In genomic region chr7:141032458-141033167, GRCm38 (mm10) we compare ENCODE assay signal across 33 mouse cellular contexts. TPM values are rescaled to one million over a fixed set of nuclear protein-coding genes. Genes with fewer than 3 reads are reported as not detected.
DNase-seq lines count a peak whose midpoint lies in the region; ATAC-seq and TF ChIP-seq lines count a peak whose summit lies in the region.
"Had no signal": no experiment of that assay in that cellular context is flagged by ENCODE, and none has a peak within 500 bp of the region (broad histone marks: within the 10 kb centered on the region; RNA-seq: fewer than 3 reads in every experiment).

No protein-coding gene starts in this region.

- no peaks in the 10 kb centered on the region for H3K27me3 ChIP-seq in intestine, embryonic 16.5 days (replicated peaks; ENCODE audit: control insufficient read depth, insufficient read depth, low read length)
- no peaks in the 10 kb centered on the region for H3K27me3 ChIP-seq in intestine, postnatal 0 days (replicated peaks; ENCODE audit: control insufficient read depth, insufficient read depth, low read length)
- H3K27me3 ChIP-seq in liver, embryonic 11.5 days (replicated peaks; ENCODE audit: control insufficient read depth, insufficient read depth, low read length) = no peaks in the 10 kb centered on the region
- H3K27me3 ChIP-seq in liver, postnatal 0 days (ENCODE audit: insufficient read depth, low read length) = no peaks in the 10 kb centered on the region
- H3K27me3 ChIP-seq: forebrain, embryonic 15.5 days; intestine, embryonic 15.5 days; limb, embryonic 13.5 days; midbrain, embryonic 15.5 days; neural tube, embryonic 13.5 days; Patski; stomach, embryonic 15.5 days had no signal

- ATAC-seq in intestine, embryonic 16.5 days = peak; percentile 34; the same call in 1 of the 2 replicates
- no peak for ATAC-seq in intestine, postnatal 0 days
- peak; percentile 77 for ATAC-seq in liver, embryonic 11.5 days (replicated peaks; ENCODE audit: low FRiP score)
- peak; percentile 40; the same call in 1 of the 2 replicates for ATAC-seq in liver, postnatal 0 days
- ATAC-seq: forebrain, embryonic 15.5 days; hindbrain, embryonic 16.5 days; intestine, embryonic 15.5 days; midbrain, embryonic 15.5 days; Patski had no signal

- no peak overlapping the region for H3K4me2 ChIP-seq in intestine, embryonic 16.5 days (ENCODE audit: low read depth, low read length)
- no peak overlapping the region for H3K4me2 ChIP-seq in intestine, postnatal 0 days (replicated peaks; ENCODE audit: low read depth)
- no peak overlapping the region for H3K4me2 ChIP-seq in liver, embryonic 11.5 days
- H3K4me2 ChIP-seq in liver, postnatal 0 days (ENCODE audit: low read depth, low read length) = no peak overlapping the region
- H3K4me2 ChIP-seq: forebrain, embryonic 15.5 days; heart, embryonic 12.5 days; intestine, embryonic 15.5 days; limb, embryonic 13.5 days; lung, embryonic 14.5 days; midbrain, embryonic 15.5 days; neural tube, embryonic 13.5 days; stomach, embryonic 15.5 days had no signal

- no peak overlapping the region for H3K9ac ChIP-seq in intestine, embryonic 16.5 days (ENCODE audit: low read depth, low read length)
- H3K9ac ChIP-seq in intestine, postnatal 0 days (ENCODE audit: low read depth, low read length) = no peak overlapping the region
- H3K9ac ChIP-seq in liver, embryonic 11.5 days (ENCODE audit: low read depth, low read length) = no peak overlapping the region
- no peak overlapping the region for H3K9ac ChIP-seq in liver, postnatal 0 days (replicated peaks)
- H3K9ac ChIP-seq: forebrain, embryonic 15.5 days; heart, embryonic 12.5 days; intestine, embryonic 15.5 days; limb, embryonic 13.5 days; lung, embryonic 14.5 days; midbrain, embryonic 15.5 days; neural tube, embryonic 13.5 days; stomach, embryonic 15.5 days had no signal

- TF ChIP-seq EP300 in liver, postnatal 0 days (IDR thresholded peaks at IDR 0.05; ENCODE audit: low read depth) = no peak

- TF ChIP-seq CTCF in intestine, postnatal 0 days (IDR thresholded peaks at IDR 0.05; ENCODE audit: low read depth) = no peak
- TF ChIP-seq CTCF in liver, postnatal 0 days (IDR thresholded peaks at IDR 0.05; ENCODE audit: low read depth) = no peak

- H3K4me1 ChIP-seq in intestine, embryonic 16.5 days (ENCODE audit: control insufficient read depth, insufficient read depth, low read length) = peaks cover under 1% of the 10 kb centered on the region; the same call in 1 of the 2 replicates
- no peaks in the 10 kb centered on the region for H3K4me1 ChIP-seq in intestine, postnatal 0 days (replicated peaks; ENCODE audit: control insufficient read depth, insufficient read depth, low read length)
- peaks cover 12% of the 10 kb centered on the region; the same call in 1 of the 2 replicates for H3K4me1 ChIP-seq in liver, embryonic 11.5 days (replicated peaks; ENCODE audit: control insufficient read depth, insufficient read depth, low read length)
- H3K4me1 ChIP-seq in liver, postnatal 0 days (ENCODE audit: insufficient read depth) = peaks cover 4% of the 10 kb centered on the region; the same call in 1 of the 2 replicates
- H3K4me1 ChIP-seq: forebrain, embryonic 15.5 days; heart, embryonic 12.5 days; hindbrain, embryonic 10.5 days; intestine, embryonic 15.5 days; midbrain, embryonic 15.5 days; neural tube, embryonic 13.5 days; stomach, embryonic 15.5 days had no signal

- no peak for DNase-seq in liver, embryonic 11.5 days (ENCODE audit: low spot score)
- DNase-seq in liver, postnatal 0 days = no peak
- no peak for DNase-seq in urinary bladder, postnatal 25 days (ENCODE audit: low spot score)
- DNase-seq in adrenal gland, postnatal 10 days = no peak
- DNase-seq in left cerebral cortex, adult 9 months (ENCODE audit: low spot score in 2 of 2) = no peak
- DNase-seq: adrenal gland, adult 8-10 months; cerebellum, adult 18-20 months; cerebellum, postnatal 14 days; gastrocnemius, postnatal 10 days; heart, postnatal 10 days; kidney, postnatal 25 days; lung, embryonic 14.5 days; lung, postnatal 4 days; right cerebral cortex, postnatal 4 days; thymus, adult 2 months had no signal

- WGBS in intestine, embryonic 16.5 days = 63% methylated on average over 9 of the region's 9 CpGs
- WGBS in intestine, postnatal 0 days = 53% methylated on average over 9 of the region's 9 CpGs
- 60% methylated on average over 9 of the region's 9 CpGs for WGBS in liver, embryonic 11.5 days
- 61% methylated on average over 9 of the region's 9 CpGs for WGBS in liver, postnatal 0 days (ENCODE audit: insufficient replicate concordance)

- H3K9me3 ChIP-seq in intestine, embryonic 16.5 days (ENCODE audit: control insufficient read depth, low read length) = no peaks in the 10 kb centered on the region
- no peaks in the 10 kb centered on the region for H3K9me3 ChIP-seq in intestine, postnatal 0 days (ENCODE audit: control insufficient read depth)
- no peaks in the 10 kb centered on the region for H3K9me3 ChIP-seq in liver, embryonic 11.5 days (ENCODE audit: control insufficient read depth, low read length)
- H3K9me3 ChIP-seq in liver, postnatal 0 days (ENCODE audit: low read length) = no peaks in the 10 kb centered on the region
- H3K9me3 ChIP-seq: forebrain, embryonic 15.5 days; G1E; heart, embryonic 12.5 days; hindbrain, embryonic 10.5 days; intestine, embryonic 15.5 days; limb, embryonic 13.5 days; midbrain, embryonic 15.5 days; neural tube, embryonic 13.5 days; stomach, embryonic 15.5 days had no signal

- no peak overlapping the region for H3K27ac ChIP-seq in intestine, embryonic 16.5 days (ENCODE audit: low read length)
- no peak overlapping the region for H3K27ac ChIP-seq in intestine, postnatal 0 days (ENCODE audit: low read depth, low read length)
- H3K27ac ChIP-seq in liver, embryonic 11.5 days (ENCODE audit: low read depth, low read length) = no peak overlapping the region; the same call in 1 of the 2 replicates
- no peak overlapping the region for H3K27ac ChIP-seq in liver, postnatal 0 days (ENCODE audit: low read depth)
- H3K27ac ChIP-seq: forebrain, embryonic 15.5 days; hindbrain, embryonic 10.5 days; intestine, embryonic 15.5 days; limb, embryonic 13.5 days; midbrain, embryonic 15.5 days; neural tube, embryonic 13.5 days; stomach, embryonic 15.5 days had no signal

- H3K36me3 ChIP-seq in intestine, embryonic 16.5 days (ENCODE audit: control insufficient read depth, insufficient read depth, low read length) = no peaks in the 10 kb centered on the region
- H3K36me3 ChIP-seq in intestine, postnatal 0 days (ENCODE audit: control insufficient read depth, insufficient read depth) = no peaks in the 10 kb centered on the region
- no peaks in the 10 kb centered on the region for H3K36me3 ChIP-seq in liver, embryonic 11.5 days (ENCODE audit: control insufficient read depth, insufficient read depth, low read length)
- no peaks in the 10 kb centered on the region for H3K36me3 ChIP-seq in liver, postnatal 0 days (replicated peaks; ENCODE audit: insufficient read depth, low read length)
- H3K36me3 ChIP-seq: forebrain, embryonic 15.5 days; G1E; heart, embryonic 12.5 days; hindbrain, embryonic 10.5 days; intestine, embryonic 15.5 days; limb, embryonic 13.5 days; midbrain, embryonic 15.5 days; neural tube, embryonic 13.5 days; stomach, embryonic 15.5 days had no signal

- H3K4me3 ChIP-seq in intestine, embryonic 16.5 days (ENCODE audit: low read length) = no peak overlapping the region
- no peak overlapping the region for H3K4me3 ChIP-seq in intestine, postnatal 0 days (ENCODE audit: low read depth, low read length)
- H3K4me3 ChIP-seq in liver, embryonic 11.5 days (ENCODE audit: low read depth, low read length) = no peak overlapping the region
- H3K4me3 ChIP-seq in liver, postnatal 0 days (ENCODE audit: low read depth, low read length) = no peak overlapping the region
- H3K4me3 ChIP-seq: forebrain, embryonic 15.5 days; heart, embryonic 12.5 days; hindbrain, embryonic 10.5 days; intestine, embryonic 15.5 days; limb, embryonic 13.5 days; midbrain, embryonic 15.5 days; neural tube, embryonic 13.5 days; stomach, embryonic 15.5 days had no signal

RNA-seq across cellular contexts. Expression of gene Gm17387, which starts 3.7 kb away (rescaled TPM):
- not detected in 2 replicates for polyA plus RNA-seq in intestine, embryonic 16.5 days (2015; fragmentation: Nextera tagmentation; extraction: Ambion mirVana)
- polyA plus RNA-seq in intestine, postnatal 0 days (2015; fragmentation: Nextera tagmentation; extraction: Ambion mirVana) = not detected in 2 replicates
- polyA plus RNA-seq in liver, embryonic 11.5 days (2014; fragmentation: Nextera tagmentation; extraction: Ambion mirVana) = not detected in 2 replicates
- polyA plus RNA-seq in liver, postnatal 0 days (2015; fragmentation: Nextera tagmentation; extraction: Ambion mirVana) = not detected in 2 replicates
- not detected for total RNA-seq in adrenal gland, postnatal 10 days (2021)
- total RNA-seq: adrenal gland, adult 8-10 months; G1E; gastrocnemius, postnatal 10 days; granulocyte monocyte progenitor cell, adult 5-6 weeks; heart, postnatal 10 days; layer of hippocampus, adult 8-10 months; left cerebral cortex, postnatal 25 days had no signal
- polyA plus RNA-seq: embryonic facial prominence, embryonic 14.5 days; forebrain, embryonic 15.5 days; G1E; heart, embryonic 12.5 days; hindbrain, embryonic 10.5 days; hindbrain, embryonic 16.5 days; intestine, embryonic 15.5 days; kidney, embryonic 14.5 days; limb, embryonic 13.5 days; lung, embryonic 14.5 days; midbrain, embryonic 15.5 days; neural tube, embryonic 13.5 days; Patski; stomach, embryonic 15.5 days; thymus, adult 2 months had no signal

RNA-seq across cellular contexts. Expression of gene Ifitm6, which starts 14.9 kb away (rescaled TPM):
- polyA plus RNA-seq in intestine, embryonic 16.5 days (2015; fragmentation: Nextera tagmentation; extraction: Ambion mirVana) = 1.9 and 2.0 TPM in 2 replicates
- polyA plus RNA-seq in intestine, postnatal 0 days (2015; fragmentation: Nextera tagmentation; extraction: Ambion mirVana) = 0.93 and 1.0 TPM in 2 replicates
- 0.90 and 0.97 TPM in 2 replicates for polyA plus RNA-seq in liver, embryonic 11.5 days (2014; fragmentation: Nextera tagmentation; extraction: Ambion mirVana)
- polyA plus RNA-seq in liver, postnatal 0 days (2015; fragmentation: Nextera tagmentation; extraction: Ambion mirVana) = 53.6 and 54.4 TPM in 2 replicates
- total RNA-seq in adrenal gland, postnatal 10 days (2021) = 1 to 10 TPM; 1.7 to 3.2 TPM
- total RNA-seq: G1E; left cerebral cortex, postnatal 25 days had no signal
- polyA plus RNA-seq: forebrain, embryonic 15.5 days; G1E; heart, embryonic 12.5 days; hindbrain, embryonic 10.5 days; limb, embryonic 13.5 days had no signal

RNA-seq across cellular contexts. Expression of gene Ifitm3, which starts 22.0 kb away (rescaled TPM):
- 255 and 269 TPM in 2 replicates for polyA plus RNA-seq in intestine, embryonic 16.5 days (2015; fragmentation: Nextera tagmentation; extraction: Ambion mirVana)
- 324 and 334 TPM in 2 replicates for polyA plus RNA-seq in intestine, postnatal 0 days (2015; fragmentation: Nextera tagmentation; extraction: Ambion mirVana)
- 45.0 and 47.5 TPM in 2 replicates for polyA plus RNA-seq in liver, embryonic 11.5 days (2014; fragmentation: Nextera tagmentation; extraction: Ambion mirVana)
- 295 and 298 TPM in 2 replicates for polyA plus RNA-seq in liver, postnatal 0 days (2015; fragmentation: Nextera tagmentation; extraction: Ambion mirVana)
- 100 to 1,000 TPM; 131 to 136 TPM for total RNA-seq in adrenal gland, postnatal 10 days (2021)
- total RNA-seq: G1E had no signal
- polyA plus RNA-seq: G1E had no signal

RNA-seq across cellular contexts. Expression of gene B4galnt4, which starts 28.3 kb away (rescaled TPM):
- polyA plus RNA-seq in intestine, embryonic 16.5 days (2015; fragmentation: Nextera tagmentation; extraction: Ambion mirVana) = 7.2 and 7.3 TPM in 2 replicates
- 1.9 and 2.9 TPM in 2 replicates for polyA plus RNA-seq in intestine, postnatal 0 days (2015; fragmentation: Nextera tagmentation; extraction: Ambion mirVana)
- 3.4 and 4.7 TPM in 2 replicates for polyA plus RNA-seq in liver, embryonic 11.5 days (2014; fragmentation: Nextera tagmentation; extraction: Ambion mirVana)
- polyA plus RNA-seq in liver, postnatal 0 days (2015; fragmentation: Nextera tagmentation; extraction: Ambion mirVana) = 0.15 and 0.34 TPM in 2 replicates
- 1 to 10 TPM; 2.0 to 5.1 TPM for total RNA-seq in adrenal gland, postnatal 10 days (2021)
- total RNA-seq: G1E had no signal
- polyA plus RNA-seq: G1E had no signal

RNA-seq across cellular contexts. Expression of gene Pkp3, which starts 45.4 kb away (rescaled TPM):
- polyA plus RNA-seq in intestine, embryonic 16.5 days (2015; fragmentation: Nextera tagmentation; extraction: Ambion mirVana) = 31.3 and 32.4 TPM in 2 replicates
- 35.3 and 38.6 TPM in 2 replicates for polyA plus RNA-seq in intestine, postnatal 0 days (2015; fragmentation: Nextera tagmentation; extraction: Ambion mirVana)
- polyA plus RNA-seq in liver, embryonic 11.5 days (2014; fragmentation: Nextera tagmentation; extraction: Ambion mirVana) = 1.9 and 2.7 TPM in 2 replicates
- 1.4 and 1.5 TPM in 2 replicates for polyA plus RNA-seq in liver, postnatal 0 days (2015; fragmentation: Nextera tagmentation; extraction: Ambion mirVana)
- 1 to 10 TPM in 1 of 2 experiments, under 1 TPM in 1; 0.94 to 1.5 TPM for total RNA-seq in adrenal gland, postnatal 10 days (2021)
- total RNA-seq: G1E; gastrocnemius, postnatal 10 days; layer of hippocampus, adult 8-10 months had no signal
- polyA plus RNA-seq: forebrain, embryonic 15.5 days; G1E had no signal

Comparison
In these comparisons a context has a peak if more than half of its experiments do, and no peak if none do; other contexts are left out.
1. RNA of gene Ifitm6, which starts 14.9 kb away (polyA plus RNA-seq): 53.6 to 54.4 TPM in liver, postnatal 0 days; 1.9 to 2.0 TPM in intestine, embryonic 16.5 days, 0.93 to 1.0 TPM in intestine, postnatal 0 days and 0.90 to 0.97 TPM in liver, embryonic 11.5 days; every median in the first group is over 10 times any median in the second.